Mouse (Mus musculus) Muller cell, postnatal 12 days (primary cell): Measurements from ENCODE around the gene Lmod1.

ENCODE experiments used
- DNase-seq: peaks from one replicate; pipeline ENCODE4 v3.0.0-alpha.2; 2015; ENCODE audit errors: inconsistent ontology term

The Lmod1 gene

GRCm38 (mm10) chr1:135412130-135412529 lies 87.5 kb downstream of the Lmod1 start:
- no peak for DNase-seq

GRCm38 (mm10) chr1:135413996-135414395 lies 89.4 kb downstream of the Lmod1 start:
- peak; percentile 70 for DNase-seq
